Mouse (Mus musculus) hindbrain, postnatal 0 days (tissue): ENCODE results near the gene F2r. TPM values are rescaled to one million over a fixed set of nuclear protein-coding genes. Genes with fewer than 3 reads are reported as not detected.

Source experiments
- ATAC-seq: fragments of 200-750 bp; cut with Nextera tagmentation; 2 replicates; pipeline ENCODE4 v1.8.0; 2017; ENCODE audit warnings: mild to moderate bottlenecking, moderate TSS enrichment, moderate library complexity
- DNase-seq: peaks from one replicate; pipeline ENCODE4 v3.0.0-alpha.2; 2015; ENCODE audit warnings: low spot score
- H3K27ac ChIP-seq: fragments of 300-500 bp; sonication (generic); 2 replicates; pipeline ENCODE4 v1.5.1; 2014; ENCODE audit warnings: mild to moderate bottlenecking
- H3K27me3 ChIP-seq: fragments of 300-500 bp; sonication (generic); 2 replicates; pipeline ENCODE4 v1.6.1; 2014; ENCODE audit warnings: low read length, mixed read lengths; ENCODE audit not compliant: insufficient read depth
- H3K36me3 ChIP-seq: fragments of 300-500 bp; sonication (generic); 2 replicates; pipeline ENCODE4 v1.6.1; 2014; ENCODE audit warnings: low read length, mixed read lengths; ENCODE audit not compliant: insufficient read depth
- H3K4me1 ChIP-seq: fragments of 300-500 bp; sonication (generic); 2 replicates; pipeline ENCODE4 v1.6.1; 2014; ENCODE audit warnings: antibody characterized with exemption, low read length, mixed read lengths; ENCODE audit not compliant: insufficient read depth
- H3K4me2 ChIP-seq: fragments of 300-500 bp; sonication (generic); 2 replicates; pipeline ENCODE4 v1.6.1; 2014; ENCODE audit warnings: low read depth, mild to moderate bottlenecking, low read length, moderate library complexity, mixed read lengths
- H3K4me3 ChIP-seq: fragments of 300-500 bp; sonication (generic); 2 replicates; pipeline ENCODE4 v1.5.1; 2014; ENCODE audit warnings: low read length
- H3K9ac ChIP-seq: fragments of 300-500 bp; sonication (generic); replicated peaks from 2 replicates; pipeline ENCODE4 v1.6.1; 2014; ENCODE audit warnings: mild to moderate bottlenecking, low read length, moderate library complexity, mixed read lengths
- H3K9me3 ChIP-seq: fragments of 300-500 bp; sonication (generic); 2 replicates; pipeline ENCODE4 v1.6.1; 2016; ENCODE audit warnings: low read length, mixed read lengths
- CTCF ChIP-seq: IDR thresholded peaks from 2 replicates; pipeline ENCODE4 v1.5.1; 2016; ENCODE audit warnings: antibody characterized with exemption, control low read depth, low read depth
- WGBS: fragments of 180-500 bp; shearing (Covaris S2); extraction: QIAGEN DNeasy Blood & Tissue Kit; methylation state at CpG from one replicate; pipeline ENCODE4 v1.1.7; 2014; 5-methylcytosine and 5-hydroxymethylcytosine counted together
- polyA plus RNA-seq: library from polyadenylated mRNA; unstranded; fragments of >200 nt; fragmentation: Nextera tagmentation; extraction: Ambion mirVana; gene quantifications from 2 replicates; pipeline ENCODE4 v1.2.1, GENCODE M21; 2015
- total RNA-seq: library from RNA; depleted of rRNA; stranded (reverse); fragments of >200 nt; gene quantifications from 2 replicates; pipeline ENCODE4 v1.2.3, GENCODE M21; 2014

The F2r gene
- total and polyA plus RNA-seq, 2 experiments from 2014 or later: 34.6 to 53.0 TPM

GRCm38 (mm10) chr13:95587628-95588027 lies 30.7 kb downstream of the F2r start:
- no peaks in the 10 kb centered on the region for H3K9me3 ChIP-seq
- no peak for ATAC-seq
- TF ChIP-seq CTCF: no peak
- no peak overlapping the region for H3K27ac ChIP-seq
- H3K4me1 ChIP-seq: no peaks in the 10 kb centered on the region; the same call in 1 of the 2 replicates
- WGBS: 91% methylated on average over 4 of the region's 4 CpGs
- H3K4me2 ChIP-seq: no peak overlapping the region
- no peak overlapping the region for H3K4me3 ChIP-seq
- no peaks in the 10 kb centered on the region for H3K36me3 ChIP-seq
- H3K9ac ChIP-seq: no peak overlapping the region
- H3K27me3 ChIP-seq: no peaks in the 10 kb centered on the region
- DNase-seq: no peak

- no peak overlapping the region for H3K4me3 ChIP-seq
- H3K4me1 ChIP-seq: no peaks in the 10 kb centered on the region; the same call in 1 of the 2 replicates
- TF ChIP-seq CTCF: no peak
- ATAC-seq: no peak
- no peak overlapping the region for H3K9ac ChIP-seq
- whole genome bisulfite sequencing: 79% methylated on average over 5 of the region's 5 CpGs
- no peaks in the 10 kb centered on the region for H3K36me3 ChIP-seq
- H3K27me3 ChIP-seq: no peaks in the 10 kb centered on the region
- H3K9me3 ChIP-seq: no peaks in the 10 kb centered on the region
- no peak overlapping the region for H3K27ac ChIP-seq
- H3K4me2 ChIP-seq: no peak overlapping the region
- no peak for DNase-seq
Measured at GRCm38 (mm10) chr13:95584898-95585297, 33.4 kb downstream of the F2r start.

- no peaks in the 10 kb centered on the region for H3K27me3 ChIP-seq
- 35% methylated on average over 19 of the region's 19 CpGs for WGBS
Measured at GRCm38 (mm10) chr13:95583237-95584189, 34.8 kb downstream of the F2r start.

GRCm38 (mm10) chr13:95581850-95582249 lies 36.4 kb downstream of the F2r start:
- Histone ChIP-seq H3K27ac (no peak overlapping the region), H3K9ac (no peak overlapping the region), H3K4me1 (no peaks in the 10 kb centered on the region; the same call in 1 of the 2 replicates), H3K9me3 (no peaks in the 10 kb centered on the region), H3K27me3 (no peaks in the 10 kb centered on the region), H3K4me3 (no peak overlapping the region), H3K36me3 (no peaks in the 10 kb centered on the region), H3K4me2 (no peak overlapping the region)
- WGBS: 59% methylated on average over 1 of the region's 1 CpGs
- DNase-seq (no peak), ATAC-seq (no peak)
- TF ChIP-seq CTCF: no peak

More at GRCm38 (mm10) chr13:95583237-95584189, 34.8 kb downstream of the F2r start:
- Histone ChIP-seq H3K27ac (no peak overlapping the region), H3K36me3 (no peaks in the 10 kb centered on the region), H3K4me2 (peak overlapping the region; percentile 41), H3K4me3 (no peak overlapping the region), H3K9me3 (no peaks in the 10 kb centered on the region), H3K9ac (no peak overlapping the region), H3K4me1 (no peaks in the 10 kb centered on the region; the same call in 1 of the 2 replicates)
- DNase-seq (peak; percentile 58), ATAC-seq (peak; percentile 80)
- TF ChIP-seq CTCF: no peak

GRCm38 (mm10) chr13:95578016-95578697 lies 40.1 kb downstream of the F2r start:
- no peaks in the 10 kb centered on the region for H3K9me3 ChIP-seq
- no peak overlapping the region for H3K27ac ChIP-seq
- no peaks in the 10 kb centered on the region for H3K4me1 ChIP-seq
- H3K4me2 ChIP-seq: no peak overlapping the region
- no peaks in the 10 kb centered on the region for H3K27me3 ChIP-seq
- no peaks in the 10 kb centered on the region for H3K36me3 ChIP-seq
- H3K9ac ChIP-seq: no peak overlapping the region
- no peak for DNase-seq
- whole genome bisulfite sequencing: 92% methylated on average over 5 of the region's 5 CpGs
- TF ChIP-seq CTCF: no peak
- no peak for ATAC-seq
- no peak overlapping the region for H3K4me3 ChIP-seq

DNA sequence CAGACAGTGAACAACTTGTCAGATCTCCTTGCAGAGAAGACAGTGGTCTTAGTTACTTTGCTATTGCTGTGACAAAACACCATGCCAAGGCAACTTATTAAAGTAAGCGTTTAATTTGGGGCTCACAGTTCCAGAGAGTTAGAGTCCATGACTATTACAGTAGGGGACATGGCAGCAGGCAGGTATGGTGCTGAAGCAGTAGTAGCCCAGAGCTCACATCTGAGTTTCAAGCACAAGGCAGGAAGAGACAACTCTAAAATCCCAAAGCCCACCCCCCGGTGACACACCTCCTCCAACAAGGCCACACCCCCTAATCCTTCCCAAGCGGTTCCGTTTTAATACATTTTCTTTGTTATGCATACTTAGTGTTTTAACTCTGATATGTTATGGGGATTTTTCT lies 47.4 kb downstream of the F2r start:
- no peaks in the 10 kb centered on the region for H3K36me3 ChIP-seq
- H3K4me2 ChIP-seq: no peak overlapping the region
- WGBS: 98% methylated on average over 4 of the region's 4 CpGs
- no peak overlapping the region for H3K9ac ChIP-seq
- no peaks in the 10 kb centered on the region for H3K4me1 ChIP-seq
- H3K9me3 ChIP-seq: no peaks in the 10 kb centered on the region
- no peak overlapping the region for H3K4me3 ChIP-seq
- H3K27me3 ChIP-seq: no peaks in the 10 kb centered on the region
- H3K27ac ChIP-seq: no peak overlapping the region
- DNase-seq (no peak), ATAC-seq (no peak)
- no peak for TF ChIP-seq CTCF
